Mouse (Mus musculus) CH12.LX (cell line): ENCODE measurements around the gene Sypl2. TPM values are rescaled to one million over a fixed set of nuclear protein-coding genes. Genes with fewer than 3 reads are reported as not detected.

Experiments
- DNase-seq: peaks from one replicate; pipeline ENCODE4 v3.0.0-alpha.2; 2013; ENCODE audit errors: extremely low read depth
- H3K27ac ChIP-seq: 2 replicates; pipeline ENCODE4 v1.5.1; 2012; ENCODE audit warnings: low read depth, mild to moderate bottlenecking, control low read depth, moderate library complexity; ENCODE audit not compliant: insufficient read depth
- H3K27me3 ChIP-seq: replicated peaks from 2 replicates; pipeline ENCODE3; 2012; ENCODE audit warnings: inconsistent platforms
- H3K36me3 ChIP-seq, 2 experiments: replicated peaks in 1 of 2; 2 replicates each; pipeline versions ENCODE3 to v1.6.1; 2012; ENCODE audit warnings: inconsistent platforms in 1 of 2, low read length in 1 of 2, mild to moderate bottlenecking in 1 of 2, mixed read lengths in 1 of 2, moderate library complexity in 1 of 2; ENCODE audit not compliant: control insufficient read depth in 1 of 2, insufficient read depth in 1 of 2
- H3K4me1 ChIP-seq, 2 experiments: 2 replicates each; pipeline ENCODE4 v1.6.1; 2012; ENCODE audit warnings: inconsistent platforms in 1 of 2, moderate library complexity in 1 of 2; ENCODE audit not compliant: insufficient read depth in 2 of 2, control insufficient read depth in 1 of 2
- H3K4me2 ChIP-seq: 2 replicates; pipeline ENCODE4 v1.6.1; 2012; ENCODE audit warnings: low read depth, mild to moderate bottlenecking, control low read depth; ENCODE audit not compliant: poor library complexity, insufficient read depth, severe bottlenecking
- H3K4me3 ChIP-seq, 3 experiments: fragments of 150-350 bp in 1 of 3; sonication (generic) in 1 of 3; replicated peaks in 1 of 3; 2 replicates each; pipeline versions ENCODE3 to v1.5.1; 2011 to 2012; ENCODE audit warnings: low read depth in 2 of 3, low read length in 2 of 3, mild to moderate bottlenecking in 2 of 3, moderate library complexity in 2 of 3, control low read depth in 1 of 3, improper control_type of control experiment in 1 of 3, inconsistent platforms in 1 of 3, mixed read lengths in 1 of 3; ENCODE audit not compliant: poor library complexity in 1 of 3
- H3K79me2 ChIP-seq: replicated peaks from 2 replicates; pipeline ENCODE4 v1.6.1; 2012; ENCODE audit warnings: mild to moderate bottlenecking, moderate library complexity; ENCODE audit not compliant: control insufficient read depth, poor library complexity, insufficient read depth, severe bottlenecking; ENCODE audit errors: extremely low read depth
- H3K9ac ChIP-seq: 2 replicates; pipeline ENCODE4 v1.6.1; 2012; ENCODE audit warnings: low read depth, mild to moderate bottlenecking, control low read depth, moderate library complexity; ENCODE audit not compliant: insufficient read depth
- H3K9me3 ChIP-seq: replicated peaks from 2 replicates; pipeline ENCODE3; 2012; ENCODE audit warnings: low read length, inconsistent platforms, mixed read lengths
- CTCF ChIP-seq, 2 experiments: IDR thresholded peaks in 1 of 2; conservative IDR thresholded peaks in 1 of 2; 2 replicates each; pipeline ENCODE4 v1.5.1; 2011 to 2012; ENCODE audit warnings: low read depth in 2 of 2, low read length in 2 of 2, improper control_type of control experiment in 1 of 2, inconsistent platforms in 1 of 2, mild to moderate bottlenecking in 1 of 2, moderate library complexity in 1 of 2
- E2F4 ChIP-seq: IDR thresholded peaks from 2 replicates; pipeline ENCODE4 v1.6.1; 2011; ENCODE audit warnings: low read depth, low read length, improper control_type of control experiment; ENCODE audit not compliant: insufficient replicate concordance
- ETS1 ChIP-seq: conservative IDR thresholded peaks from 2 replicates; pipeline ENCODE4 v1.6.1; 2012; ENCODE audit warnings: low read depth, mild to moderate bottlenecking, inconsistent platforms, low read length, improper control_type of control experiment, moderate library complexity
- GABPA ChIP-seq: IDR thresholded peaks from 2 replicates; pipeline ENCODE4 v1.6.1; 2012; ENCODE audit warnings: low read depth, low read length, improper control_type of control experiment, inconsistent platforms; ENCODE audit not compliant: insufficient replicate concordance
- KAT2A ChIP-seq: IDR thresholded peaks from 2 replicates; pipeline ENCODE4 v1.6.1; 2012; ENCODE audit warnings: low read length, improper control_type of control experiment, inconsistent platforms; ENCODE audit not compliant: insufficient replicate concordance
- MAX ChIP-seq: IDR thresholded peaks from 2 replicates; pipeline ENCODE4 v1.6.1; 2011; ENCODE audit warnings: low read length, improper control_type of control experiment
- MAZ ChIP-seq: IDR thresholded peaks from 2 replicates; pipeline ENCODE4 v1.6.1; 2012; ENCODE audit warnings: low read depth, mild to moderate bottlenecking, inconsistent platforms, low read length, improper control_type of control experiment, moderate library complexity
- MYC ChIP-seq: IDR thresholded peaks from 2 replicates; pipeline ENCODE4 v1.6.1; 2011; ENCODE audit warnings: low read depth, mild to moderate bottlenecking, improper control_type of control experiment, low read length
- NELFE ChIP-seq: IDR thresholded peaks from 2 replicates; pipeline ENCODE4 v1.6.1; 2011; ENCODE audit warnings: low read depth, low read length, improper control_type of control experiment
- NRF1 ChIP-seq: IDR thresholded peaks from 2 replicates; pipeline ENCODE4 v1.6.1; 2014; ENCODE audit warnings: low read depth, mild to moderate bottlenecking, inconsistent platforms, low read length, improper control_type of control experiment, moderate library complexity
- PAX5 ChIP-seq: IDR thresholded peaks from 2 replicates; pipeline ENCODE4 v1.6.1; 2012; ENCODE audit warnings: low read length, inconsistent platforms, mixed read lengths
- POLR2A ChIP-seq: IDR thresholded peaks from 2 replicates; pipeline ENCODE4 v1.6.1; 2011; ENCODE audit warnings: low read depth, mild to moderate bottlenecking, improper control_type of control experiment, low read length
- RAD21 ChIP-seq: IDR thresholded peaks from 2 replicates; pipeline ENCODE4 v1.6.1; 2011; ENCODE audit warnings: low read depth, mild to moderate bottlenecking, low read length, improper control_type of control experiment, moderate library complexity
- SIN3A ChIP-seq: IDR thresholded peaks from 2 replicates; pipeline ENCODE4 v1.6.1; 2012; ENCODE audit warnings: low read length, improper control_type of control experiment, inconsistent platforms
- SMC3 ChIP-seq: IDR thresholded peaks from 2 replicates; pipeline ENCODE4 v1.6.1; 2011; ENCODE audit warnings: low read depth, low read length, improper control_type of control experiment
- TBP ChIP-seq: conservative IDR thresholded peaks from 2 replicates; pipeline ENCODE4 v1.6.1; 2011; ENCODE audit warnings: low read depth, low read length, improper control_type of control experiment
- TCF12 ChIP-seq: IDR thresholded peaks from 2 replicates; pipeline ENCODE4 v1.6.1; 2014; ENCODE audit warnings: low read depth, mild to moderate bottlenecking, inconsistent platforms, low read length, improper control_type of control experiment
- UBTF ChIP-seq: IDR thresholded peaks from 2 replicates; pipeline ENCODE4 v1.6.1; 2012; ENCODE audit warnings: low read depth, mild to moderate bottlenecking, inconsistent platforms, low read length, improper control_type of control experiment, moderate library complexity
- USF2 ChIP-seq: conservative IDR thresholded peaks from 2 replicates; pipeline ENCODE4 v1.6.1; 2011; ENCODE audit warnings: low read depth, low read length, improper control_type of control experiment
- ZC3H11A ChIP-seq: IDR thresholded peaks from 2 replicates; pipeline ENCODE4 v1.6.1; 2012; ENCODE audit warnings: low read depth, mild to moderate bottlenecking, inconsistent platforms, low read length, improper control_type of control experiment
- ZMIZ1 ChIP-seq: IDR thresholded peaks from 2 replicates; pipeline ENCODE4 v1.6.1; 2012; ENCODE audit warnings: low read depth, mild to moderate bottlenecking, inconsistent platforms, low read length, improper control_type of control experiment
- ZNF384 ChIP-seq: IDR thresholded peaks from 2 replicates; pipeline ENCODE4 v1.6.1; 2012; ENCODE audit warnings: low read depth, low read length, improper control_type of control experiment, inconsistent platforms
- dilution Hi-C: fragments of 300-500 bp; cut with MboI; formaldehyde crosslinking; loops from 2 replicates; pipeline ENCODE4 v1.14.3; 2020; ENCODE audit warnings: low sequenced_read_pairs; ENCODE audit not compliant: extremely low pct_unique_long_range_greater_than_20kb, extremely low pct_ligation_motif_present
- in situ Hi-C: fragments of 300-500 bp; cut with MboI; formaldehyde crosslinking; loops from 3 replicates; pipeline ENCODE4 v1.14.3; 2019; ENCODE audit warnings: low sequenced_read_pairs, low pct_ligation_motif_present, low pct_unique_long_range_greater_than_20kb, mixed read lengths
- polyA plus RNA-seq: library from polyadenylated mRNA; unstranded; fragments of >175 nt; gene quantifications from 2 replicates; pipeline ENCODE4 v1.2.1, GENCODE M21; 2012; ENCODE audit warnings: low read depth; ENCODE audit not compliant: insufficient read length
- total RNA-seq, 2 experiments: library from RNA; depleted of rRNA; stranded (reverse); fragments of 300-350 nt in 1 of 2; fragments of >200 nt in 1 of 2; gene quantifications; 2 replicates each; pipeline ENCODE4 v1.2.3; 2012 to 2014

The Sypl2 gene
- total and polyA plus RNA-seq, 3 experiments: not detected

DNA sequence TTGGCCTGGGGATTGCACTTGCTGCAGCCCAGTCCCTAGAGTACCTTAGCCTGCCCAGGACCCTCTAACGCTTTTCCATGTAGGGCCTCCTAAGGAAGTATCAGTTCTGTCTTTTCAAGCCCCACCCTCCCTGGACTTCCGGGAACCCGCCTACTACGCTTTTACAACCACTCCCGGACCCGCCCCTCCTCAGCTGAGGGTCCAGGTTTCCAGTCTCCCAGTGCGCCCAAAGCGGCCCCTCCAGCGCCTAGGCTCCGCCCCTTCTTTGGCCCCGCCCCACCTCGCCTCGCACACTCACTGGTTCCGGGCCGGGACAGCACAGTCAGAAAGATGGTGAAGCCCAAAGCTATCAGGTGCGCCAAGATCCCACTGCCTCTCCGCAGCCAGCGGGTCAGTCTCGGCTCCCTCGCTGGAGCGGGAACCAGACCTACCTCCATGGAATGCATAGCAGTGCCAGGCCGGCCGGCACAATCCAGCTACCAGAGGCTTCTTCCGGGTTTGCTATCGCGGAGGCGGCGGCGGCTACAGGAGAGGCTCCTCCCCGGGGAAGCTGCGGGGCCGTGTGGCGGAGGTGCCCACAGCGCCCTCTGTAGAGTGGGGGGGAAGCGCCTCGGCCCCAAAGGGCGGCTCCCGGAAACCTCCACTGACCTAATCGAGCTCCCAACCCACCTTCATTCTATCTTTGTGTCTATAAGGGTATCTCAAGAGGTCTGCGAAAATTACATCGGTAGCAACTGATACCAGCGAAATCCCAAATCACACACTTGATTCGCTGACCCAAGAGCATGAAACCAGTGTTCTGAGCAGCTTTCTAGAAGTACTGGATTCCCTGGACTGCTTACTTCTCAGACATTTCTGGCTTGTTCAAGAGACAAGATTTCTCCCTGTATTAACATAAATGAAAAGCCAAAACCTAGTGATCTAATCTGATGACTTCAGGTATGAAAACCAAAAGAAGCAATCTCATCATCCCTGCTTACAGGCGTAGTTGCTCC is 25.8 kb downstream of the Sypl2 start, which contains the start of gene Cyb561d1 (continued):
- TF ChIP-seq RAD21 (no peak; the same call in 1 of the 2 replicates), USF2 (no peak)

DNA sequence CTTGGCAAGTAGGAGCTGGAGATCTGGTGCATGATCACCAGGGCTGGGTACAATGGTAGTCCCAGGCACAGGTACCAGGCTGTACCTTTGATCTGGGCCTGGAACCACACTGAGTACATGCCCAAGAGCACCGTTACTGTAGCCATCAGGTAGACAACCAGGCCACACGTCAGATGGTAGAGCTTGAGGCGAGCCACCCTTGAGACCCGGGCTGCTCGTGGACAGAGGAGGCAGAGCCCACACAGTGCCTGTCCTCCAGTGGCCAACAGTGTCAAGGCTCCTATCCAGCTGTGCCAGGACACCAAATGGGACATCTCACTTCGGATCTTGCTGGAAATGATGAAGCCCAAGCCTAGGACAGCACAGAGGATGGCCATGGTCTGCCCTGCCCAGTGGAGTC is 27.2 kb downstream of the Sypl2 start:
- TF ChIP-seq PAX5: no peak
- no peak for TF ChIP-seq ZMIZ1
- no peak for TF ChIP-seq KAT2A
- no peak for TF ChIP-seq GABPA
- no peak for TF ChIP-seq E2F4
- TF ChIP-seq POLR2A: no peak
- TF ChIP-seq ETS1: no peak
- no peak for TF ChIP-seq ZC3H11A
- no peak for TF ChIP-seq TCF12
- no peak for TF ChIP-seq MAX
- TF ChIP-seq SIN3A: no peak
- TF ChIP-seq TBP: no peak
- TF ChIP-seq UBTF: no peak
- Histone ChIP-seq H3K36me3 (peaks cover 9 to 68% of the 10 kb centered on the region in 2 experiments), H3K9me3 (no peaks in the 10 kb centered on the region), H3K4me2 (0 out of 2 replicates have a peak overlapping the region, but pooled peaks have one; percentile 70), H3K27ac (no peak overlapping the region), H3K27me3 (no peaks in the 10 kb centered on the region), H3K4me3 (no peak overlapping the region), H3K9ac (0 out of 2 replicates have a peak overlapping the region, but pooled peaks have one; percentile 74), H3K4me1 (peaks cover 15 to 37% of the 10 kb centered on the region in 2 experiments), H3K79me2 (no peaks in the 10 kb centered on the region; the same call in 1 of the 2 replicates)
- DNase-seq: no peak
- dilution Hi-C loops (no loop called here), in situ Hi-C loops (no loop called here)

DNA sequence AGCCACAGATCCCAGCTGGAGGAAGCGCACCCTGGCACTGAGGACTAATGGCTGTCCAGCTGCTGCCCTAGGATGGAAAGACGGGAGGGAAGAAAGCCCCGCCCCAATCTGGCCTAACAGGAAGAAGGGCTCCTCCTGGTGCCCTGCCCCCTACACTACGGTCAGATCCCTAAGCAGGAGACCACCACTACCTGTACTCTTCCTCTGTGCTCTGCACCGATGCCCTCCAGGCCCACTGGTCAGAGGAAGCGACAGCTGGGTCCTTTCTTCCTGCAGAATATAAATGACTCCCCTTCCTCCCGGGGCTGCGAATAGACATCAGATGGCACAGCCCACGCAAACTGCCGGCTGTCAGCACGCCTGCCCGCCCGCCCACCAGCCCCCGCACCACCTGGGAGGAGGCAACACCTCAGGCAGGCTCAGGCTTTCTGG is 29.4 kb downstream of the Sypl2 start:
- no peak for DNase-seq
- H3K27ac ChIP-seq: no peak overlapping the region
- H3K4me3 ChIP-seq: no peak overlapping the region
- dilution Hi-C loops: no loop called here
- H3K79me2 ChIP-seq: no peaks in the 10 kb centered on the region; the same call in 1 of the 2 replicates
- no peak overlapping the region for H3K9ac ChIP-seq
- no peaks in the 10 kb centered on the region for H3K27me3 ChIP-seq
- H3K36me3 ChIP-seq: peaks cover 0 to 52% of the 10 kb centered on the region in 2 experiments
- peaks cover 15 to 33% of the 10 kb centered on the region in 2 experiments for H3K4me1 ChIP-seq
- H3K9me3 ChIP-seq: no peaks in the 10 kb centered on the region
- no peak for TF ChIP-seq NELFE
- TF ChIP-seq USF2: no peak
- TF ChIP-seq NRF1: no peak
- TF ChIP-seq GABPA: no peak
- peak in 1 of 2 experiments; percentile 34; a peak in 1 of 4 replicates for TF ChIP-seq CTCF (conservative IDR thresholded peaks at IDR 0.05 in 1 of 2, IDR thresholded peaks at IDR 0.05 in 1 of 2; ENCODE audit: low read depth in 2 of 2, low read length in 2 of 2)
- no peak for TF ChIP-seq MYC
- TF ChIP-seq ZNF384: no peak
- no peak for TF ChIP-seq SIN3A
- no peak for TF ChIP-seq KAT2A
- TF ChIP-seq SMC3: peak; percentile 30; the same call in 1 of the 2 replicates
- TF ChIP-seq MAZ: no peak
- in situ Hi-C loops: no loop called here
- no peak overlapping the region for H3K4me2 ChIP-seq
